Mouse (Mus musculus) adrenal gland, postnatal 36 days (tissue): Measurements from ENCODE around the gene Helz. TPM values are rescaled to one million over a fixed set of nuclear protein-coding genes. Genes with fewer than 3 reads are reported as not detected.
A peak's percentile ranks its signal among the peaks of the same experiment; 100 is the strongest.

ENCODE experiments used
- DNase-seq, 2 experiments: peaks; one replicate each; pipeline ENCODE4 v3.0.0; 2021; ENCODE audit warnings: mixed read lengths in 1 of 2
- total RNA-seq, 2 experiments: library from RNA; stranded (reverse); gene quantifications; 2 replicates each; pipeline ENCODE4 v1.2.3; 2021

The Helz gene
- total RNA-seq, 2 experiments from 2014 or later = 27.3 to 32.2 TPM

DNA sequence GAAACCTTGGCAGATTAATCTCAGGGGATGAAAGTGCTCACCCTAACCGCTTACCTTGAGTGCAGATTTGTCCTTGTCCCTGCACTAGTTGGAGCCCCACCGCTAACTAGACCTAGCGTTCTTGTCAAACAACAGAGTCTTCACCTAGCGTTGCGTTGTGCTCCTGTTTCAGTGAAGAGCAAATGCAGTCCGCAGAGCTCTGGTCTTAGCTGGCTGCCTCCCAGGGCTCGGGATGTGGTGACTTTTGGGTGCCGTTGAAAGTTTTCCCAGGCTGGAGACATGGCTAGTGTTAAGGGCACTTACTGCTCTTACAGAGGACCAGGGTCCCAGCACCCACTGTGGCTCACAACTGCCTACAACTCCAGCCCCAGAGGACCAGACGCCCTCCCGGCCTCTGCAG lies 127.5 kb downstream of the Helz start:
- peak; percentile 31 to 42 for DNase-seq

DNA sequence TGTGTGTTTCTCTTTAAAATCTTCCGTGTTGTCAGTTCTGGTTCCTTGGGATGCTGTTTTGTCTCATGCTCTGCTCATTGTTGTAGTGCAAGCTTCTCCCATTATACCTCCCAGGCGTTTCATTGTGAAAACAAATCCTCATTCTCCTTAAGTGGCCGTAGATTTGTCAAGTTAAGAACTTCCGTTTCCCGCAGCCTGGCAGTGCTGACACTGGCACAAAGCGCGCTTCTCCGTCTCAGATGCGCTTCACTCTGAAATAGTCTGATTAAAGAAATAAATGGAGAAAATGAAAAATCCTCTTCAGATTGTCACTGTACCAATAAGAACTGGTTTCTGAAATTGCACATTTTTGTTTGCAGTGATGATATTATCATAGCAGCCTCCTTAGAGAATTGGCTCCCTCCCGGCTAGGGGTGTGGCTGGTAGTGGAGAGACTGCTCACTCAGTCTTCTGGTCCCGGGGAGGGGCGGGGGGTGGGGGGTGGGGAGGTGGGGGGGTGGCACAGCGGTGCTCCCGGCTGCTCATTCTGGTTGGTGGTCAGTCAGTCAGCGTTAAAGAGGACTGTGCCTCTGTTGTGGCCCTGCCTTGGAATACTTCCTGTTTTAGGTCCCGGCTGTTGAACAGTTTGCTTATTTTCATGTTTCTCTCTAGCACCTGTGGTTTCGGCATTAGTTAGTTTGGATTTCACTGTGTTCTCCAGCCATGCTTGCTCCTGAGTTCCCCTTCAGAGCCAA lies 128.6 kb downstream of the Helz start:
- DNase-seq = no peak

DNA sequence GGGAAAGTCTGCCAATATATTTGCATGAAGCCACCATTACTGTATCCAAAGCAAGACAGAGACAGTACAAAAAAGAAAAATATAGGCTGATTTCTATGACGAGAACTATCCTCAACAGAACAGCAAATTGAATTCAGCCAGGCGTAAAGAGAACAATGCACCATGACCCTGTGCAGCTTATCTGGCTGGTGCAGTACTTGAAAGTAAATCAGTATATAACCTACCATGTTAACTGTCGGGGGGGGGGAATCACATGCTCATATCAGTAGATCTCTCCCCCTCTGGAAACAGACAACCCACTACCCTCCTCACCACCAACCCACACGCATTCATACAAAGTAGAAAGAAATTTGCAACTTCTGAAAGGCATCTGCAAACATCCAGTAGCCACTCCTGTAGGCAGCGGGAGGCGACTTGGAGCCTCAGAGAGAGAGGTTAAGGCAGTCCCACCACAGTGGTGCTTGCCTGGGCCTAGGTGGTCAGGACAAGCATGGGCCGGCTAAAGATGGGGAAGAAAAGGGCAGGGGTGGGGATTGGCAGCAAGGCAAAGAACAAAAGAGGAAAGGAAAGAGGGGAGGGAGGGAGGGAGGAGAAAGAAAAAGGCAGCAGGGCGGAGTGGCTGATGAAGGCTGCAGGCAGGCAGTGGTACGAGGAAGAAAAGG lies 135.1 kb downstream of the Helz start:
- no peak for DNase-seq

DNA sequence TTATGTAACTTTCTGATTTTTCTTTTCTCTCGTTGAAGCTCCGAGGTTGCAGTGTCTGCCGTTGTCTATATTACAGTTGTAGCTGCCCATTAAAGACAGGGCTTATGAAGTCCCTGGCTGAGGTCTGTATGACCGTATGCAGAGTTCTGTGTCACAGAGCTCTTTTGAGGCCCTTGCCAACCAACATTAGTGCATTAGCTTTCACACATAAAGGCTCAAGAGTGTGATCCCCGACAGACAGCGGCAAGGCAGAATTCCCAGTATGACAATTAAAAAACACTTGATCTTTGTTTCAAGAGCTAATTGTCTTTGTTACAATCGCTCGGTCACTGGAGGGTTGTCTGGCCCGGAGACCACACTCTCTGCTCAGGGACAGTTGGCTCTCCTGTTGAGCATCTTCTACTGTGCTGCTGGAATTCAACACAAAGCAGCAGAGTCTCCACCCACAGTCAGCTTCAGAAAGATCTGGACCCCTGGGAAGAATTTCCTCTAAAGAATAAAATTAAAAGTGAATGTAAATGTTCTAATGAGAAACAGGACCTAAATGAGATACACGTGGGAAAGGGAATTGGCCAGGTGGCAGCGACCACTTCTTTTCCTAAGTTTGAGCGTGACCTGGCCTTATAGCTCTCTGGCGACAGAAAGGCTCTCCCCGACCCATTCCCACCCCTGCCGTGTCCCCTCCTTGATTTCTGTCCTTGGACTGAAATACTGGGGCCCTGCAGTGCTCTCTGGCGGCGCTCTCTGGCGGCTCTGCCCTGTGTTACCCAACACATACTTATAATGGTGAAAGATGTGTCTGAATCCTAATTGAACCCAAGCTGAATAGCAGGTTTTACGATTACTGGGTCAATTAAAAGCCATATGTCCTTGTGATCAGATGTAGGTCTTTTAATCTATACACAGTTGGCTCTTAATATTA lies 136.1 kb downstream of the Helz start:
- DNase-seq = peak in 1 of 2 experiments; percentile 12

DNA sequence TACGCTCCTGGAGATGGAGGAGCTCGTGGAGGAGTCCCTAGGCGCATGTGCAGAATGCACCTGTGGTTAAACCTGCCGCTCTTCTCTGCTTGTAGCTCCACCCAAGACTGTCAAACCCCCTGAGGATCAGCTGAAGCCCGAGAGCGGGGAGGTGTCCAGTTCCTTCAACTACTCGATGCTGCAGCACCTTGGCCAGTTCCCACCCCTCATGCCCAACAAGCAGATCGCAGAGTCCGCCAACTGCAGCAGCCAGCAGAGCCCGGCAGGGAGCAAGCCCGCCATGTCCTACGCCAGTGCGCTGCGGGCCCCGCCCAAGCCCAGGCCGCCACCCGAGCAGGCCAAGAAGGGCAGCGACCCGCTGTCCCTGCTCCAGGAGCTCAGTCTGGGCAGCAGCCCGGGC lies 138.6 kb downstream of the Helz start:
- DNase-seq = no peak

DNA sequence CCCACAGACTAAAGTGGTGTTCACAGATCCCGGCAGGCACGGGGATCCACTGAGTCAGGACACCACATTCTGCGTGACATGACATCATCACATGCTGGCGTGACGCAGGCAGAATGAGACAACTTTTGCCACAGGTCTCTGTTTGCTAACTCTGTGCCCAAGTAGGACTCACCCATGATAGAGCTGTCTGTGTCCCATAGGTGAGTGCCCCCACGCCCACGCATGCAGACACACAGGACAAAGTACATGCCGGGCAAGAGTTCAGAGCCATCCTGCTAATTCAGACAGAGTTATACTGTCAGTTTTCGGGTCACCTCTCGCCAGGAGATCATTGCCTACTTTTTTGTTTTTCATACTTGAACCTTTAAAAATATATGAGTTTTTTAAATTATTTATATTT lies 140.8 kb downstream of the Helz start:
- DNase-seq = no peak

DNA sequence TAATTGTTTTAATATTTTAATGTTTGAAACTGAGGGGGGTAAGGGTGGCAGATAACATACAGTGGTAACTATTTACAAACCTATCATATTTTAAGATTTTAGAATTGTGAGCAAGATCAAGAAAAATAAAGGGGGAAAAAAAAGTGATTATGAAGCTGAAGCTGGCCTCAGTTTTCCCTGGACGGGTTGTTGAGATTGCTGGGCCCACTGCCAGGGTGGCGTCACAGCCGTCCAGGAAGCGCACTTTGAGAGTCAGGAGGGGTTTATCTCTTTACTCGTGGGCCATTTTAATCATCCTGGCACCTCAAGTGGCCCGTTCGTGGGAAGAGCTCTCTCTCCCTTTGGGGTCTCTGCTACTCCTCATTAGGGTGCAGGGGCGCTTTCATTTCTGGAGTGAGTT lies 143.8 kb downstream of the Helz start:
- DNase-seq = peak in 1 of 2 experiments; percentile 47

DNA sequence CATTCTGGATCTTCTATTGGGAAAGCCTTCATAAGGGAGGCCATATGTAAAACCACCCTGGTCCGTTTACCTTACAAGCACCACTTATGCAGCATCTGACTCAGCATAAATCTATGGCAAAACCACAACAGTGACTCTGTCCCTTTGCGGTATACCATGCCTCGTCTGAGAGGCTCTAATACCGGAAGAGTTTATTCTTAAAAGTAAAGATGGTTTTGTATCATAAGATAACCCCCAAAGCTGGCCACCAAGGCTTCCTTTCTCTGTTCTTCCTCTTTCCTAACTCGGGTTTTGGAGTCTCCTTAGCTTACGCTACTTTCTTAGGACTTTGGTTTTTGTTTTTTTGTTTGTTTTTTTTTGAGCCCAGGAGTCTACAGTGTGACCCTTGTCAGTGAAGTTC lies 145.6 kb downstream of the Helz start:
- no peak for DNase-seq

DNA sequence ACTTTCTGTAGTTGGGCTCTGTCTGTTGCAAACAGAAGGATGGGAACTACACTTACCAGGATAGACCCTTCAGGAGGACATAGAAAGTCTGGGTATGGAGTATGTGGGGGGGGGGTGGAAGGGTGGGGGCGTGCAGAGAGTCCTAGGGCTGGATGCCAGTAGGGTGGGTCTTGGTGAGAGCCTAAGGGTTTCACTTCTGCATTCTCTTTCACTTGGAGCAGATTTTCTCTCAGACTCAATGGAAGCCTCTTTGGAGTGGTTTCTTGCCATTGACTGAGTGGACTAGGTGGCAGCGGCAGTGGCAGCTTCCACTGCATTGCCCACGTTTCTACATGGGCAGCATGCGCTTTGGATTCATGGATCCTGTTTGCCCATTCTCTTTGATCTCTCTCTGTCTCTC lies 152.2 kb downstream of the Helz start:
- DNase-seq = no peak

DNA sequence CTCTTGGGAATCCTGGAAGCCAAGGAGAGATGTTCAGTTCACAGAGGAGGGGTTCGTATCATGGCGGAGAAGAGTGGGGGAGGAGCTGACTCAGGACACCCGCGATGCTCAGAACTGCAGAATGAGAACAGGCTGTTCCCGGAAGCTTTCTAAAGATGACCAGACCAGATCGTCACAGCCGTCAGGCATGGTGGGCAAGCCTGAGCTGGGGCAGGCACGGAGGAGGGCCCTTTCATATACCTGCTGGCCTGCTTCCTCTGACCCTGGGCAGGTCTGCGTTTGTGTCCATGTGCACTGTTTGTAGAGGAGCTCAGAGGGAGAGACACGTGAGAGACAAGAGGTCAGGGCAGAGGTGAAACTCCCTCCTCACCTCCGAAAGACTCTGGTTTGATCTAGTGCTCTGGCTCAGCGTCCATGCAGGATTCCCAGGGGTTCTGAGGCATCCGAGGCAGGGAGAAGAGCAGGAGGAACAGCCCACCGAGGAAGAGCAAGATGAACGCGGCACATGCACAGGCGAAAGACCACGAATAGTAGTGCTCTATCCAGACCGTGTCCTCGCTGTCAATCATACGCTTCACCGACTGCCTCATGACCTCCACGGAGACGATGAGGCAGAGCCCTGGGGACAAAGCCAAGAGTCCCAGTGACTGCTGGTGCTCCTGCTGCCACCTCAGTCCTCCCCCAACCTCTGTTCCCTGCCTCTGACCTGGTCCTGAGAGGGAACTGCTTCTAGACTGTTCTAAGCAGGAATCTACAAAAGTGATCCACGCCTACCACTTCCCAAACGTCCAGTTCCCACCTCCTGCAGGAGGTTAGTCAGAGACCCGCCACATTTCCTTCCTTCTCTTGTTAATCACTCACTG lies 155.8 kb downstream of the Helz start:
- DNase-seq = peak; percentile 42 to 53

DNA sequence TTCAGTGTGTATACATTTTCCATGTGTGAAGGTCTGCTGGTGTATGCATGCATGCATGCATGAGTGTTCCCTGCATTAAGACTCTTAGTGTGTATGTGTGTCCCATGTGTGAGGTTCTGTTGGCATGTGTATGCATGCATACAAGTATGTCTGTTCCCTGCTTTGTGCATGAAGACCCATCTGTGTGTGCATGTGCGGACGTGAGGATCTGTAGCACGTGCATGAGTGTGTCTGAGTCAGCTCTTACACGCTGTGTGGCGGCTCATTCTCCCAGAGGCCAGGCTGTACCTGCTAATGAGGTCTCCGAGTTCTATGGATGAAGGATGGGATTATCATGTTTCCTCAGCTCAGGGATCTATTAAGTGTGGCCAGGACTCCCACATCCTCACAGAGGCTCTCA lies 157.3 kb downstream of the Helz start:
- DNase-seq = no peak

DNA sequence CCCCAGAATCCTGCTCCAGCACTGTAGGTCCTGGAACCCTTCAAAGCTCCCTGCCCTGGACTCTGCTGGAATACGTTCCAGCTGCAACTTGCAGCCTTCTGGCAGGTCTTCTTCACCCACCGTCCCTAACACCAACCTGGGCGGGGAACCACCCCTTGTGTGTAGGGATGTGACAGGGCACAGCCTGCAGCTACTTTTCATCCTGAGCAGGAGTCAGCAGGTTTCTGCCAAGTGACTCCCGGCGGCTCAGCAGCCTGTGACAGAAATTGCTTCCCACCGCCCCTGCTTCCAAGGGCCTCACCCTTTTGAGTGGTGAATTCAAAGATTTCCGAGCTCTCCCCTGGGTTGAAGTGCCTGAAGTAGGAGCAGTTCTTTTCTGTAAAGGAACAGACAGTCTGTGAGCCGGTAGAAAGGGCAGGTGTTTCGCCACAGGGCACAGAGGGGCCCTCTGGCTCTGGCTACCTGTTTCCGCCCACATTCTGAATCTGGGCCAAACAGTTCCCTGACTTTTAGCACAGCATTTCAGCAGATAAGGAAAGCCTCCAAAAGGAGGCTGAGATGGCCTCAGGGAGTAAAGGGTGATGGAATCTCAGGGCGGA lies 157.8 kb downstream of the Helz start:
- no peak for DNase-seq

DNA sequence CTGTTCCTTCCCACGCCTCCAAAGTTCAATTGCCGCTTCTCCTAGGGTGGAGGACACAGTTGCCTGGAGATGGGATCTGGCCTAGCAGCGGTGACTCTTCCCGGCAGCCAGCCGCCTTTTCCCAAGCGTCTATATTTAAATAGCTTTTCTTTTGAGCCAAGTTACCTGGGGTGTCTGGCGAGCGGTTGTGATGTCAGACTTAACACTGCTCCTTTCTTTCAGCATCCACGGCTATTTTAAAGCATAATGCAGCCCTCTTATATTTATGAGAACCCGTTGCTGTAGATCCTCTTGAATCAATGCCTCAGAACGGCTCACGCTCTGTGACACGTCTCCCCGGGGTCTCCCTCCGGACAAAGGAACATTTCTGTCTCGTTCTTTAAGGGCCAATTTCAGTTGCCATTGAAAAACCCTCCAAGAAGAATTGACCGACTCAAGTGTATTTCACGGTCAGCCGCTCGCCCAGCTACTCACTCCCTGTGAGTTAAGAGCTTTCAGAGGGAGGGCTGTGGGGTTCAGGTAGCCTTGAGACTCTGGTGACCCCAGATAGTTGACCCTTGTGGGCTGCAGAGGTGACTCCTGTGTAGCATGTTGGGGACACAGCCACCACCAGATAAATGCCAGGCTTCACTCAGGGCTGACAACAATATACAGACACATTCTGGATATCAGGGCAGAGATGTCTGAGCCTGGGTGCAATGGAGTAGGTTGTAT lies 160.3 kb downstream of the Helz start:
- DNase-seq = no peak

DNA sequence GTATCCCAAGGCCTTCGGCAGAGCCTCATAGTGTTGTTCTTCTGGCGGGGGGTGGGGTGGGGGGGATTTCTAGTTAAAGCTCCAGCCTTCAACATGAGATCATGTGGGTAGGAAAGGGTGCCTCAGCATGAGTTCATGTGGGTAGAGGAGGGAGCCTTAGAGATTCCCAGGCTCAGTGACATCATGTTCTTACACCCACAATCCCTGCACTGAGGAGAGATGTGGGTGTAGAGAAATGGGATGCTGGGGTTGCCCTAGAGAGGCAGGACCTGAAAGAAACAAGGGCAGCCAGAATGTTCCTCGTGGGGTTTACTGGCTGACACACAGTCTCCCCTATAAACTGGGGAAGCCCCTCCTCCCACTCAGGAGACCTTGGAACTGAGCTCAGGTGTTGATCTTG lies 162.6 kb downstream of the Helz start:
- DNase-seq = no peak

DNA sequence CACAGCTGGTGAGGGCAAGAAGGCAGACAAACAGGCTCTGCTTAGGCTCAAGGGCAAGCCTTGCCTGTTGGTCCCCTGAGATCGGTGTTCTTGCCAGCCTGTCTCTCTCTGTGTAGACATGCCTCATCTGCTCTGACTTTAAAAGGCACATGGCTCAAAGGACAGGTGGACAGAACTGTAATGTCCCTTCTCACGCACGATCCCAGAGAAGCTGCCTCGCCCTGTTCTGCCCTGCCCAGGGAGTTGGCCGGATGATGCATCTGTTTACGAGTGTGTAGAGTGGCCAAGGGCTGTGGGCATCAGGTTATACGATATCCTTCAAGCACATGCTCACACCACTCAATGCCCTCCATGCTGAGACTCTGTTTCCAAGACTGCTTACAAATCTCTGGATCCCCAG lies 166.6 kb downstream of the Helz start:
- DNase-seq = no peak

DNA sequence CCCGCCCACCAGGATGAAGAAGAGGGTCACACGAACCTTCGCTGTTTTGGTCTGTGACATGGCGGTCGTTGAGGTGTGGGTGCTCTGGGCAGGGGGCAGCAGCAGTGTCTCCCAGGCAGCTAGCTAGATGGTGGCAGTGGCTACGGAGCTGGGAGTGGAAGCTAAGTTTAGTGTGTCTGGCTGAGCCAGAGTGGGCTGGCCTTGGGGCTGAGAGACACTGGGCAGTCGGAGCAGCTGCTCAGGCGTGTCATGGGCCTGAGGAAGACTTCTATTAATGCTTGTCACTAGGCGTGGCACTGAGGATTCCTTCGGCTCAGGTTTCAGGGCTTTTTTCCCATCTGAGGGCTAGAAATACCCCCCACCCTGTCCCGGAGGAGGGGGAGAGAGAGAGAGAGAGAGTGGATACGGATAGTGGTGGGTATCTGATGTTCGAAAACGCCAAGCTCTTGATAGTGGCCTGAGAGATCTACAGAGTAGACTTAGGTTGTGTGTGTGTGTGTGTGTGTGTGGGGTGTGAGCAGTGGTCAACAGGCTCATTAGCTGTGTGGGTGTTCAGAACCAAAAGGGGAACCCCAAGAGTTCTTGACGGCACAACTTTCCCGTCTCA lies 168.7 kb downstream of the Helz start, which contains the start of gene Cacng1:
TSS of gene Cacng1 (minus strand) at position 191 of the 607 bp plus-strand sequence.
- no peak for DNase-seq

DNA sequence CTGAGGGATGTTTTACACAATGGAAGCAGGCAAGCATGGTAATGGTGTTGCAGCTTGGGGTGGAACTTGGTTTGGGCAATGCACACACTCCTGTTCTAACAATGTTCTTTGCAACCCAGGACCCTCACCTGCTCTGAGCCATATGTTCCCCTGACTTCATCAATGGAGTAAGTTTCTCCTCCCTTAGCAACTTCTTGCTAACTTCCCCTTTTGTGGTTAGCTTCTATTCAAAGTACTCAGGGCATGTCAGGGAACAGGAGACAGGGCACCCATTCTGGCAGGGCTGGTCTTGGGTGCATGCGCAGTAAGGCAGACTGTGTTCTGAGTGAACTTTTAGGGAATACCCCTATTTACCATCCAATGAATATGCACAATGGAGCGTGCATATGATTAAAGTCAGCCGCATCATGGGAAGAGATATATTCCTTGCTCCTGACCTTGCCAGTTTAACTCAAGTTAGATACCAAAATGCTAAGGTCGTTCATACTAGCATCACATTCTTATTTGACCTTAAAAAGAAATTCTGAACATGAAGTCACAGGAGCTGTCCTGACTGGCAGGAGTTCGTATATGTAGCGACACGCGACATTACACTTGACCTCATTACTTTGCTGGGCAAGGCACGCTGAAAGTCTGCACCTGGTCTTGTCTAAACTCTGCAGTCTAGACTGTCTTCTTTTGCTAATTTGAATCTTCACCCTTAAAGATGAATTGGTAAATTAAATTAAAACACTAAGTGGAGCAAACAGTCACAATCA lies 172.7 kb downstream of the Helz start:
- DNase-seq = no peak

DNA sequence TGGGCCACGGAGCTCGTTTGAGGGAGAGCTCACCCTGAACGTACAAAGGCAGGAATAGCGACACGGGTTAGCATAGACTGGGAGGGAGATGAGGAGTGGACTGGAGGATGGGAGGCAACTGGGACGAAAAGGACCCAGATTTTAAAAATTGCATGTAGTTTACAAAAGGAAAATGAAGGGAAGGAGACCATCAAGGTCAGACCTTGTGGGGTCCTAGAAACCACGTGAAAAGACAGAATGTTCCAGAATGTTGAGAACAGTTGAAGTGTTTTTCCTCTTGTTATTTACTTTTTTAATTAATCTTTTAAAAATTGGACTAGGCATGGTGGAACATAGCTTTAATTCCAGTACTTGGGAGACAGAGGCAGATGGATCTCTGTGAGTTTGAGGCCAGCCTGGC lies 173.3 kb downstream of the Helz start:
- no peak for DNase-seq

DNA sequence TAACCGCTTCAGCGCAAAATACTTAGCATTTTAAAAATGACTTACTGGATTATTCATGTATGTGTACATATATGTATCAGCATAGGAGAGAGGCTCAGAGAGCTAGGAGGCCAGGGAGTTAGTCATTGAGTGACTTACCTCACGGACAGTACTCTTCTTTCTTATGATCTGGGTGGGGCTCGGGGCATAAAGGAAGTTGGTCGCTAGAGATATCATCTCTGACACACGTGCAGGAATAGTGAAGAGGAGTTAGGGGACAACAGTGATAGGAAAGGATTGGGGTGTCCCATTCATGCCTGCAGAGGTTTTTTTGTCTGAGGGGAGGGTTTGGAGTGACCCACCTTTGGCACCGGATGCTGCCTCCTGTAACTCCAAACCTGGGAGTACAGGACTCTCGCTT lies 176.9 kb downstream of the Helz start:
- no peak for DNase-seq
